Mouse (Mus musculus): ENCODE measurements around the gene Nadk2.

Gene Nadk2

DNA sequence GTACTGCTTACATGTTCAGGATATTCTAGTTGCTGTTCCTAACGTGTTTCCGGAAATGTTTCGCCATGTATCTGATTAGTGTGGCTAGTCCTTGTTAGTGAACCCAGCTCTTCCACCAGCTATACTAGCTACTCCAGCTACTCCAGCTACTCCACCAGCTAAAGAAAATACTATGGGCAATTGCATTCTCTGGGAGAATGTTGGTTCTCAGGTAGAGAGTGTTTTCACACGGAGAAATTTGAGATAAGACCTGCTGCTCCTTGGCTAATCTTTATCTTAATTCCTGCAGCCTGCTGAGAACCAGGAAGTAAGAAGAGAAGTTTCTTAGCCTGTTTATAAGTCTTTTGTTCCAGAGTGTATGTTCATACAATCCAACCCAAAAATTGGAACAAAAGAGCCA, 9.1 kb downstream of the Nadk2 start:
- peaks cover 38% of the 10 kb centered on the region for H3K36me3 ChIP-seq (ENCODE audit: insufficient read depth, low read length)
- H3K27me3 ChIP-seq (ENCODE audit: insufficient read depth, low read length) = no peaks in the 10 kb centered on the region
- TF ChIP-seq CTCF (conservative IDR thresholded peaks at IDR 0.05; ENCODE audit: low read length) (no peak), POU5F1 (IDR thresholded peaks at IDR 0.05; ENCODE audit: borderline replicate concordance, low read length) (no peak), NANOG (IDR thresholded peaks at IDR 0.05; ENCODE audit: borderline replicate concordance, low read length) (no peak)
- H3K9me3 ChIP-seq (ENCODE audit: low read length) = no peaks in the 10 kb centered on the region
- no peak overlapping the region for H3K4me3 ChIP-seq (replicated peaks; ENCODE audit: low read length)
- peaks cover 50% of the 10 kb centered on the region for H3K4me1 ChIP-seq (replicated peaks; ENCODE audit: low read depth, low read length)

DNA sequence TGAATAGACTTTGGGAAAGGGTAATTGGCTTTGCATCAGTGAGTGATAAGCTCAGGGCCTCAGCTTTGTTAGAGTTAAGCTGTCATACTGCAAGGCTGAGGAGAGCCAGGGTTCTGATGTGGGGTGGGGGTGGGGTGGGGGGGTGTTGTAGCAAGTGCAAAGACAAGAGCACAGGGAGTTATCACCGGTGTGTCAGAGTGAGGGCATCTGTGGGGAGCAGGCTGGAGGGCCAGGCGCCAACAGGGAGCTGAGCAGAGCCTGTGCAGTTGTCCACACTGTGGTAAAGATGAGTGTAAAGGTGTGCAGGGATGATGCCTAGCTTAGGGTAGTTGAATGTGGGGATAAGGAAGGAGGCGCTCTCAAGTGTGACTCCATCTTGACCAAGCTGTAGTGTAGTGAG, 10.2 kb downstream of the Nadk2 start:
- H3K36me3 ChIP-seq (ENCODE audit: insufficient read depth, low read length) = peaks cover 42% of the 10 kb centered on the region
- H3K4me3 ChIP-seq (replicated peaks; ENCODE audit: low read length) = no peak overlapping the region
- TF ChIP-seq CTCF (conservative IDR thresholded peaks at IDR 0.05; ENCODE audit: low read length) = no peak
- TF ChIP-seq NANOG (IDR thresholded peaks at IDR 0.05; ENCODE audit: borderline replicate concordance, low read length) = no peak
- no peak for TF ChIP-seq POU5F1 (IDR thresholded peaks at IDR 0.05; ENCODE audit: borderline replicate concordance, low read length)
- no peaks in the 10 kb centered on the region for H3K9me3 ChIP-seq (ENCODE audit: low read length)
- no peaks in the 10 kb centered on the region for H3K27me3 ChIP-seq (ENCODE audit: insufficient read depth, low read length)
- H3K4me1 ChIP-seq (replicated peaks; ENCODE audit: low read depth, low read length) = peaks cover 51% of the 10 kb centered on the region

GRCm38 (mm10) chr15:9082753-9083152, 11.7 kb downstream of the Nadk2 start:
- no peaks in the 10 kb centered on the region for H3K9me3 ChIP-seq (ENCODE audit: low read length)
- H3K4me3 ChIP-seq (replicated peaks; ENCODE audit: low read length) = no peak overlapping the region
- TF ChIP-seq CTCF (conservative IDR thresholded peaks at IDR 0.05; ENCODE audit: low read length) = no peak
- TF ChIP-seq NANOG (IDR thresholded peaks at IDR 0.05; ENCODE audit: borderline replicate concordance, low read length) = no peak
- no peak for TF ChIP-seq POU5F1 (IDR thresholded peaks at IDR 0.05; ENCODE audit: borderline replicate concordance, low read length)
- H3K4me1 ChIP-seq (replicated peaks; ENCODE audit: low read depth, low read length) = peaks cover 55% of the 10 kb centered on the region
- H3K36me3 ChIP-seq (ENCODE audit: insufficient read depth, low read length) = peaks cover 41% of the 10 kb centered on the region
- no peaks in the 10 kb centered on the region for H3K27me3 ChIP-seq (ENCODE audit: insufficient read depth, low read length)

DNA sequence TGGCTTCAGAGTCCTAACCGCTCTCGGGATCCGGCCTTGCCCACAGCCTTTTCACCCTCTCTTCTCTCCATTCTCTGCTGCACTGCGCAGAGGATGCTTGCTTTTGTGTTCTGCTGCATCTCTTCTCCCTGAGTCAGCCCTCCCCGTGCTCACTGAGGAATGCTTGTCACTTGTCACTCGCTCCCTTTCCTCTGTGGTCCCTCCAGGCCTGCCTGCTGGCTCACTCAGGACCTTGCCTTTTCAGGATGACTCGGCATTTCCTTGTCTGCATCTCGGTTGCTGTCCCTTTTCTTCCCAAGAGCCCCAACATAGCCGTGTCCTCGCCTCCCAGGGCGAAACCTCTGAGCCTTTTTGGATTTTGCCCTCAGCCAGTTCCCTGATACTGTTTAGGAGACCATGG, 15.8 kb downstream of the Nadk2 start:
- peaks cover 74% of the 10 kb centered on the region for H3K36me3 ChIP-seq (ENCODE audit: insufficient read depth, low read length)
- no peaks in the 10 kb centered on the region for H3K9me3 ChIP-seq (ENCODE audit: low read length)
- H3K27me3 ChIP-seq (ENCODE audit: insufficient read depth, low read length) = no peaks in the 10 kb centered on the region
- peaks cover 37% of the 10 kb centered on the region for H3K4me1 ChIP-seq (replicated peaks; ENCODE audit: low read depth, low read length)
- TF ChIP-seq POU5F1 (IDR thresholded peaks at IDR 0.05; ENCODE audit: borderline replicate concordance, low read length) (no peak), CTCF (conservative IDR thresholded peaks at IDR 0.05; ENCODE audit: low read length) (no peak), NANOG (IDR thresholded peaks at IDR 0.05; ENCODE audit: borderline replicate concordance, low read length) (no peak)
- H3K4me3 ChIP-seq (replicated peaks; ENCODE audit: low read length) = peak overlapping the region; percentile 63

DNA sequence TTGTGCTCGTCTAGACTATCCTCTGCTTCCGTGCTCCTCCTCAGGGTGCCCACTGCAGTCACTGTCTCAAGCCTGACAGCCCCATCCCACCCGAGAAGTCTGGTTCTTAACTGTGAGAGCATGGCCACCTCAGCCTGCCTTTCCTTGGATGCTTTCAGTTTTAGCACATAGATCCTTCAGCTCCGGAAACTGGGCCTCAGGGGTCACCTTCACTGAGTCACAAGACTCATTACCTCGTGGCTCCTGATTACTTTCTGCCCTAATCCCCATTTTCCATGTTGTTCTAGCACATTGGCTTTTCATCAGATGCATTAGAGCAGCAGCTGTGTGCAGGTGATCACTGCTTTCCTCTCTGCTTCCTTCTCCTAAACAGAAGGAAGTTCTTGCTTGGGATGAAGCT, 16.4 kb downstream of the Nadk2 start:
- peak; percentile 32; the same call in 1 of the 2 replicates for TF ChIP-seq NANOG (IDR thresholded peaks at IDR 0.05; ENCODE audit: borderline replicate concordance, low read length)
- TF ChIP-seq CTCF (conservative IDR thresholded peaks at IDR 0.05; ENCODE audit: low read length) = no peak
- Histone ChIP-seq H3K4me3 (replicated peaks; ENCODE audit: low read length) (peak overlapping the region; percentile 63), H3K9me3 (ENCODE audit: low read length) (no peaks in the 10 kb centered on the region), H3K36me3 (ENCODE audit: insufficient read depth, low read length) (peaks cover 80% of the 10 kb centered on the region), H3K4me1 (replicated peaks; ENCODE audit: low read depth, low read length) (peaks cover 37% of the 10 kb centered on the region), H3K27me3 (ENCODE audit: insufficient read depth, low read length) (no peaks in the 10 kb centered on the region)

DNA sequence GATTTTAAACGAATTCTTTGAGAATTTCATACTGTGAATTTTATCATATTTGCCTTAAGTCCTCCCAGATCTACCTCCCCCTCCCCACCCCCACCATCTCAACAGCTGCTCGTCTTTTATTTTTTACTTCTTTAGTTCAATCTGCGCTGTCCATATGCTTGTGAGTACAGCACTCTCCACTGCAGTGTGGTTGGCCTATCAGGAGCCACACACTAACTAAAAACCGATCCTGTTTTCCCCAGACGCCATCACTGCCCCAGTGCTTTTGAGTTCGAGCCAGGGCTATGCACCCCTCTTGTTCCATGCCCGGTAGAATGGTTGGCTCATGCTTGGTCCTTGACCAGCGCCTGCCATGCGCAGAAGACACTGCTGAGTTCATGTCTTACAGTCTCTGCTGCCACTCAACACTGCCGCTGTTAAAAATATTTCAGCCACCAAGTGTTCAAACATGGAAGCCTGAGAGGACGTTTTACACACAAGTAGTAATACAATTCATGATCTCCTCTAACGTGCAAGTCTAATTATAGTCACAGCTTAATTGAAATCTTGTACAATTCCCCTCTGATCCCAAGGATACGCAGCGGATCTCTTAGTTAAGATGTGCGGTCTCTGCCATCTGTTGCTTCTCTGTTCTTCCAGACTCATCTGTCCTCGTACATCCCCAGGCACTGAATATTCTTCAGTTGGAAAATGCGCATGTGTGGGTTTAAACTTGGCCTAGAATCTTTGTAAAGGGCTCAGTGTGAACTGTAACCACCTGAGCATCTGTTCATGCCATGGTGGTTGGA, 17.0 kb downstream of the Nadk2 start:
- Histone ChIP-seq H3K27me3 (ENCODE audit: insufficient read depth, low read length) (no peaks in the 10 kb centered on the region), H3K4me3 (replicated peaks; ENCODE audit: low read length) (peak overlapping the region; percentile 63; the same call in 1 of the 2 replicates), H3K4me1 (replicated peaks; ENCODE audit: low read depth, low read length) (peaks cover 37% of the 10 kb centered on the region), H3K9me3 (ENCODE audit: low read length) (no peaks in the 10 kb centered on the region), H3K36me3 (ENCODE audit: insufficient read depth, low read length) (peaks cover 82% of the 10 kb centered on the region)
- no peak for TF ChIP-seq CTCF (conservative IDR thresholded peaks at IDR 0.05; ENCODE audit: low read length)

DNA sequence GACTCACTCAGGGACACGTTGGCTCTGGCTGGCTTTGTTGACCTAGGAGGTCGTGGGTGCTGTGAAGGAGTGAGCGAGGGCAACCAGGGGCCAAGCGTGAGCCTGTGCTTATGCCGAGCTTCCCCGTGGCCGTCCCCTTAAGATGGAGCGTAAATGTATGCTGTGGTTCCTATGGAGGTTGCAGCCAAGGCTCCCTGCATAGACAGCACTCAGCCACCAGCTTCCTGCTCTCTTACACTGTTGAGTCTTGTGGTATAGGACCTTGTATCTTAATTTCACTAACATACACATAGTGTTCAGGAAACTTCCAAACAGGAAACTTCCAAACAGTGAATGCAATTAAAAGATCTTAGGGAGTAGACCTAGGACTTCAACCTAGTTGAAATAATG, 17.6 kb downstream of the Nadk2 start:
- Histone ChIP-seq H3K9me3 (ENCODE audit: low read length) (no peaks in the 10 kb centered on the region), H3K4me1 (replicated peaks; ENCODE audit: low read depth, low read length) (peaks cover 40% of the 10 kb centered on the region), H3K4me3 (replicated peaks; ENCODE audit: low read length) (peak overlapping the region; percentile 32; the same call in 1 of the 2 replicates), H3K36me3 (ENCODE audit: insufficient read depth, low read length) (peaks cover 83% of the 10 kb centered on the region), H3K27me3 (ENCODE audit: insufficient read depth, low read length) (no peaks in the 10 kb centered on the region)
- TF ChIP-seq NANOG (IDR thresholded peaks at IDR 0.05; ENCODE audit: borderline replicate concordance, low read length) = no peak
- no peak for TF ChIP-seq POU5F1 (IDR thresholded peaks at IDR 0.05; ENCODE audit: borderline replicate concordance, low read length)
- no peak for TF ChIP-seq CTCF (conservative IDR thresholded peaks at IDR 0.05; ENCODE audit: low read length)

- TF ChIP-seq POU5F1 (IDR thresholded peaks at IDR 0.05; ENCODE audit: borderline replicate concordance, low read length) (no peak), NANOG (IDR thresholded peaks at IDR 0.05; ENCODE audit: borderline replicate concordance, low read length) (no peak), CTCF (conservative IDR thresholded peaks at IDR 0.05; ENCODE audit: low read length) (no peak)
- Histone ChIP-seq H3K4me1 (replicated peaks; ENCODE audit: low read depth, low read length) (peaks cover 46% of the 10 kb centered on the region), H3K36me3 (ENCODE audit: insufficient read depth, low read length) (peaks cover 82% of the 10 kb centered on the region), H3K27me3 (ENCODE audit: insufficient read depth, low read length) (no peaks in the 10 kb centered on the region), H3K9me3 (ENCODE audit: low read length) (no peaks in the 10 kb centered on the region), H3K4me3 (replicated peaks; ENCODE audit: low read length) (no peak overlapping the region)
Observed at GRCm38 (mm10) chr15:9089136-9089720, 18.2 kb downstream of the Nadk2 start.
